Mouse (Mus musculus) CH12.LX (cell line): ENCODE measurements at regions not wholly inside any gene's neighbourhood (a gene's known extent, or its start where the extent isn't known, plus 50 kb on each side); places are given as distances from the start of the nearest gene placed in this dataset.

Source experiments
- BHLHE40 ChIP-seq: IDR thresholded peaks from 2 replicates; pipeline ENCODE4 v1.6.1; 2011; ENCODE audit warnings: mild to moderate bottlenecking, low read depth, low read length, improper control_type of control experiment
- CTCF ChIP-seq, 2 experiments: IDR thresholded peaks in 1 of 2; conservative IDR thresholded peaks in 1 of 2; 2 replicates each; pipeline ENCODE4 v1.5.1; 2011 to 2012; ENCODE audit warnings: low read depth in 2 of 2, low read length in 2 of 2, improper control_type of control experiment in 1 of 2, inconsistent platforms in 1 of 2, mild to moderate bottlenecking in 1 of 2, moderate library complexity in 1 of 2
- E2F4 ChIP-seq: IDR thresholded peaks from 2 replicates; pipeline ENCODE4 v1.6.1; 2011; ENCODE audit warnings: low read depth, low read length, improper control_type of control experiment; ENCODE audit not compliant: insufficient replicate concordance
- ELF1 ChIP-seq: IDR thresholded peaks from 2 replicates; pipeline ENCODE4 v1.6.1; 2014; ENCODE audit warnings: low read depth, mild to moderate bottlenecking, inconsistent platforms, low read length, improper control_type of control experiment
- EP300 ChIP-seq: IDR thresholded peaks from 2 replicates; pipeline ENCODE4 v1.6.1; 2011; ENCODE audit warnings: low read length, improper control_type of control experiment
- MAX ChIP-seq: IDR thresholded peaks from 2 replicates; pipeline ENCODE4 v1.6.1; 2011; ENCODE audit warnings: low read length, improper control_type of control experiment
- MYC ChIP-seq: IDR thresholded peaks from 2 replicates; pipeline ENCODE4 v1.6.1; 2011; ENCODE audit warnings: low read depth, mild to moderate bottlenecking, improper control_type of control experiment, low read length
- POLR2A ChIP-seq: IDR thresholded peaks from 2 replicates; pipeline ENCODE4 v1.6.1; 2011; ENCODE audit warnings: low read depth, mild to moderate bottlenecking, improper control_type of control experiment, low read length
- SMC3 ChIP-seq: IDR thresholded peaks from 2 replicates; pipeline ENCODE4 v1.6.1; 2011; ENCODE audit warnings: low read depth, low read length, improper control_type of control experiment
- USF1 ChIP-seq: IDR thresholded peaks from 2 replicates; pipeline ENCODE4 v1.6.1; 2014; ENCODE audit warnings: low read depth, mild to moderate bottlenecking, inconsistent platforms, low read length, improper control_type of control experiment
- ZNF384 ChIP-seq: IDR thresholded peaks from 2 replicates; pipeline ENCODE4 v1.6.1; 2012; ENCODE audit warnings: low read depth, low read length, improper control_type of control experiment, inconsistent platforms

- TF ChIP-seq CTCF (conservative IDR thresholded peaks at IDR 0.05 in 1 of 2, IDR thresholded peaks at IDR 0.05 in 1 of 2; ENCODE audit: low read depth in 2 of 2, low read length in 2 of 2) = no peak
- TF ChIP-seq MAX = no peak
- no peak for TF ChIP-seq ELF1
- no peak for TF ChIP-seq ZNF384
- TF ChIP-seq POLR2A = no peak
- no peak for TF ChIP-seq USF1
- TF ChIP-seq E2F4 = no peak
- TF ChIP-seq MYC = no peak
- no peak for TF ChIP-seq SMC3
- TF ChIP-seq BHLHE40 = no peak
- TF ChIP-seq EP300 = no peak
Measured at GRCm38 (mm10) chr13:50351946-50352345, 65.7 kb upstream of the Fbxw17 start.
